9 mouse cellular contexts compared by ENCODE assay signal in the genomic region with DNA sequence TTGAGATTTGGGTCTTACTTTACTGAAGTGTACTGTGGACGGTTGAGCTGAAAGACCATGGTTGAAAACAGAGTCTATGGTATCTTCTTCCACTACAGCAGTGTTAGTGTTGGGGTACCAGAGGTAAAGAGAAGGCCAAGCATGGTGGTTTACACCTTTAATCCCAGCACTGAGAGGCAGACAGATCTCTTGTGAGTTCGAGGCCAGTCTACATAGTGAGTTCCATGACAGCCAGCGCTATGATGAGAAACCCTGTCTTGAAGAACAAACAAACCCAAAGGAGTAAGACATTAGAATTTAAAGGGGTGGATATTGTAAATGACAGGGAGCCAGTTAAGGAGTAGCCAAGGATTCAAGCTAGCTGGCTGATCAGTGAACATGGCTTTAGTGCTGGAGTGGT. TPM values are rescaled to one million over a fixed set of nuclear protein-coding genes. Genes with fewer than 3 reads are reported as not detected.
DNase-seq lines count a peak whose midpoint lies in the region; ATAC-seq and TF ChIP-seq lines count a peak whose summit lies in the region.
"Had no signal": no experiment of that assay in that cellular context is flagged by ENCODE, and none has a peak within 500 bp of the region (broad histone marks: within the 10 kb centered on the region; RNA-seq: fewer than 3 reads in every experiment).

No protein-coding gene starts in this region.

- H3K9me3 ChIP-seq in hindbrain, embryonic 12.5 days (replicated peaks), result no peaks in the 10 kb centered on the region
- H3K9me3 ChIP-seq in midbrain, embryonic 11.5 days (ENCODE audit: control insufficient read depth, low read length), result no peaks in the 10 kb centered on the region

- H3K4me1 ChIP-seq in kidney, adult 2 months (ENCODE audit: control insufficient read depth, insufficient read depth, low read length), result peaks cover 8% of the 10 kb centered on the region; the same call in 1 of the 2 replicates
- peaks cover 13% of the 10 kb centered on the region for H3K4me1 ChIP-seq in hindbrain, embryonic 12.5 days
- H3K4me1 ChIP-seq in midbrain, embryonic 11.5 days (ENCODE audit: control insufficient read depth, insufficient read depth, low read length), result peaks cover 7% of the 10 kb centered on the region

- intact Hi-C loops in gastrocnemius, postnatal 36 days (cut with DNase I), result loop anchor here (2.0 kb wide), 1 partner anchor 16 kb away; no protein-coding TSS in a partner anchor

- ATAC-seq in hindbrain, embryonic 12.5 days (ENCODE audit: low FRiP score), result no peak
- ATAC-seq in midbrain, embryonic 11.5 days (ENCODE audit: low FRiP score), result no peak

- no peak overlapping the region for H3K27ac ChIP-seq in kidney, adult 2 months (ENCODE audit: insufficient read depth, low read depth, low read length)
- peak overlapping the region; percentile 87 for H3K27ac ChIP-seq in hindbrain, embryonic 12.5 days
- no peak overlapping the region for H3K27ac ChIP-seq in midbrain, embryonic 11.5 days (ENCODE audit: low read depth, low read length)

- peak overlapping the region; percentile 80 for H3K9ac ChIP-seq in hindbrain, embryonic 12.5 days
- peak overlapping the region; percentile 93 for H3K9ac ChIP-seq in midbrain, embryonic 11.5 days (ENCODE audit: low read length)

- WGBS in kidney, adult 2 months, result 55% methylated on average over 3 of the region's 3 CpGs
- WGBS in hindbrain, embryonic 12.5 days, result 76% methylated on average over 3 of the region's 3 CpGs
- 72% methylated on average over 3 of the region's 3 CpGs for WGBS in midbrain, embryonic 11.5 days

- no peaks in the 10 kb centered on the region for H3K36me3 ChIP-seq in kidney, adult 2 months (ENCODE audit: control insufficient read depth, insufficient read depth, low read length)
- peaks cover 9% of the 10 kb centered on the region for H3K36me3 ChIP-seq in hindbrain, embryonic 12.5 days
- peaks cover under 1% of the 10 kb centered on the region for H3K36me3 ChIP-seq in midbrain, embryonic 11.5 days (ENCODE audit: control insufficient read depth, insufficient read depth, low read length)

- no peaks in the 10 kb centered on the region for H3K27me3 ChIP-seq in kidney, adult 2 months (replicated peaks; ENCODE audit: control insufficient read depth, insufficient read depth, low read length)
- H3K27me3 ChIP-seq in hindbrain, embryonic 12.5 days, result no peaks in the 10 kb centered on the region
- no peaks in the 10 kb centered on the region for H3K27me3 ChIP-seq in midbrain, embryonic 11.5 days (ENCODE audit: control insufficient read depth, insufficient read depth, low read length)

- TF ChIP-seq POLR2A in kidney, adult 2 months (IDR thresholded peaks at IDR 0.05; ENCODE audit: low read depth, low read length), result no peak

- no peak for DNase-seq in kidney, adult 2 months
- no peak for DNase-seq in kidney, postnatal 25 days
- peak; percentile 19 for DNase-seq in ZHBTc4 (ENCODE audit: low read depth, low spot score)
- peak; percentile 86 for DNase-seq in midbrain, embryonic 11.5 days (ENCODE audit: low spot score, missing footprints)
- no peak for DNase-seq in thymus, postnatal 25 days
- DNase-seq in ovary, postnatal 14 days (ENCODE audit: low spot score), result no peak
- DNase-seq in gastrocnemius, postnatal 36 days, result no peak
- DNase-seq: lung, postnatal 4 days had no signal

- H3K4me2 ChIP-seq in hindbrain, embryonic 12.5 days (replicated peaks), result peak overlapping the region; percentile 78
- peak overlapping the region; percentile 88 for H3K4me2 ChIP-seq in midbrain, embryonic 11.5 days

- peak overlapping the region; percentile 62 for H3K4me3 ChIP-seq in kidney, adult 2 months (ENCODE audit: insufficient read depth, low read depth, low read length)
- H3K4me3 ChIP-seq in hindbrain, embryonic 12.5 days, result peak overlapping the region; percentile 68
- peak overlapping the region; percentile 59 for H3K4me3 ChIP-seq in midbrain, embryonic 11.5 days (ENCODE audit: low read depth, low read length)

- TF ChIP-seq CTCF in kidney, adult 2 months (conservative IDR thresholded peaks at IDR 0.05; ENCODE audit: insufficient read depth, insufficient read length, low read depth, low read length), result no peak

RNA-seq across cellular contexts. Expression of gene Ctc1, which starts 1.0 kb away (rescaled TPM):
- 30.1 and 31.4 TPM in 2 replicates for polyA plus RNA-seq in kidney, adult 2 months (2012; rRNA removed)
- polyA plus RNA-seq in hindbrain, embryonic 12.5 days (2016; fragmentation: Nextera tagmentation; extraction: Ambion mirVana), result 64.8 and 66.4 TPM in 2 replicates
- 54.6 and 54.8 TPM in 2 replicates for polyA plus RNA-seq in midbrain, embryonic 11.5 days (2014; fragmentation: Nextera tagmentation; extraction: Ambion mirVana)
- total RNA-seq in gastrocnemius, postnatal 36 days (2021), result 10 to 100 TPM in 1 of 2 experiments, 1 to 10 TPM in 1; 9.6 to 10.9 TPM

RNA-seq across cellular contexts. Expression of gene Pfas, which starts 8.5 kb away (rescaled TPM):
- polyA plus RNA-seq in kidney, adult 2 months (2012; rRNA removed), result 17.2 and 18.4 TPM in 2 replicates
- 27.8 and 31.0 TPM in 2 replicates for polyA plus RNA-seq in hindbrain, embryonic 12.5 days (2016; fragmentation: Nextera tagmentation; extraction: Ambion mirVana)
- 31.2 and 33.0 TPM in 2 replicates for polyA plus RNA-seq in midbrain, embryonic 11.5 days (2014; fragmentation: Nextera tagmentation; extraction: Ambion mirVana)
- total RNA-seq in gastrocnemius, postnatal 36 days (2021), result 1 to 10 TPM; 5.1 to 6.6 TPM

RNA-seq across cellular contexts. Expression of gene Aurkb, which starts 28.7 kb away (rescaled TPM):
- polyA plus RNA-seq in kidney, adult 2 months (2012; rRNA removed), result 1.7 TPM in 2 replicates
- polyA plus RNA-seq in hindbrain, embryonic 12.5 days (2016; fragmentation: Nextera tagmentation; extraction: Ambion mirVana), result 95.5 and 100 TPM in 2 replicates
- 169 and 171 TPM in 2 replicates for polyA plus RNA-seq in midbrain, embryonic 11.5 days (2014; fragmentation: Nextera tagmentation; extraction: Ambion mirVana)
- total RNA-seq in gastrocnemius, postnatal 36 days (2021), result 1 to 10 TPM in 1 of 2 experiments, under 1 TPM in 1; 0.51 to 1.1 TPM

RNA-seq across cellular contexts. Expression of gene Rangrf, which starts 41.8 kb away (rescaled TPM):
- 43.0 and 43.9 TPM in 2 replicates for polyA plus RNA-seq in kidney, adult 2 months (2012; rRNA removed)
- 34.4 and 38.3 TPM in 2 replicates for polyA plus RNA-seq in hindbrain, embryonic 12.5 days (2016; fragmentation: Nextera tagmentation; extraction: Ambion mirVana)
- polyA plus RNA-seq in midbrain, embryonic 11.5 days (2014; fragmentation: Nextera tagmentation; extraction: Ambion mirVana), result 54.5 and 55.3 TPM in 2 replicates
- 10 to 100 TPM; 58.7 to 65.4 TPM for total RNA-seq in gastrocnemius, postnatal 36 days (2021)

RNA-seq across cellular contexts. Expression of gene Borcs6, which starts 42.8 kb away (rescaled TPM):
- polyA plus RNA-seq in kidney, adult 2 months (2012; rRNA removed), result 14.8 and 15.6 TPM in 2 replicates
- 15.8 and 16.6 TPM in 2 replicates for polyA plus RNA-seq in hindbrain, embryonic 12.5 days (2016; fragmentation: Nextera tagmentation; extraction: Ambion mirVana)
- 8.8 and 9.8 TPM in 2 replicates for polyA plus RNA-seq in midbrain, embryonic 11.5 days (2014; fragmentation: Nextera tagmentation; extraction: Ambion mirVana)
- total RNA-seq in gastrocnemius, postnatal 36 days (2021), result 10 to 100 TPM; 17.4 to 18.8 TPM

Comparison
In these comparisons a context has a peak if more than half of its experiments do, and no peak if none do; other contexts are left out.
1. DNase-seq: peak in ZHBTc4 (single experiment) and midbrain, embryonic 11.5 days (single experiment); none in kidney, adult 2 months (single experiment), kidney, postnatal 25 days (0 of 2), thymus, postnatal 25 days (single experiment), ovary, postnatal 14 days (single experiment) and gastrocnemius, postnatal 36 days (0 of 2).
2. RNA of gene Aurkb, which starts 28.7 kb away (polyA plus RNA-seq): 169 to 171 TPM in midbrain, embryonic 11.5 days and 95.5 to 100 TPM in hindbrain, embryonic 12.5 days; 1.7 TPM in kidney, adult 2 months; every median in the first group is over 10 times any median in the second.
3. Peak in every context shown above with its lines, with median percentiles within 50 percentile points of each other: H3K4me3 ChIP-seq.